Mouse (Mus musculus) lung, postnatal 0 days (tissue): ENCODE measurements at regions not wholly inside any gene's neighbourhood (a gene's known extent, or its start where the extent isn't known, plus 50 kb on each side); places are given as distances from the start of the nearest gene placed in this dataset.

Experiments used
- CTCF ChIP-seq: IDR thresholded peaks from 2 replicates; pipeline ENCODE4 v1.5.1; 2016; ENCODE audit warnings: antibody characterized with exemption, mild to moderate bottlenecking
- EP300 ChIP-seq: IDR thresholded peaks from 2 replicates; pipeline ENCODE4 v1.6.1; 2016; ENCODE audit warnings: antibody characterized with exemption, mild to moderate bottlenecking, control low read depth

DNA sequence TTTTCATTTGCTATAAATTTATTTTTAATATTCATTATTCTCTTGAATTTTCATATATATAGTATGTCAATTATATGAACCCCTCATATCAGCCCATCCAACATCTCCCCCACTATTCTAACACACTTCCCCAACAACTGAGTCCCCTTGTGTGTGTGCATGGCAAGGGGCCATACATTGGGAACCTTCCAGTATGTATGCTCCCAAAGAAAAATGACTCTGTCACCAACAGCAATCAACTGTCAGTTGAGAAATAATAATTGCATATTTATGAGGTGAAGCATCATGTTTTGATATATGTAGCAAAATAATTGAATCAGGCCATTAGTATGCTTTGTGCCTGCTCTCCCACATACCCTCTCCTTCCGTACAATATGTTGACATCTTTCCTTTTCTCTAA is 474.7 kb downstream of the Pdcd6ip start:
- TF ChIP-seq CTCF (no peak), EP300 (no peak)
